Mouse (Mus musculus) heart, adult 18-20 months (tissue): ENCODE measurements around the gene Gm12789. TPM values are rescaled to one million over a fixed set of nuclear protein-coding genes. Genes with fewer than 3 reads are reported as not detected.
"Not testable (repeated sequence)": the region's sequence is repeated elsewhere in the genome, so short reads cannot be mapped to it uniquely, and the experiment has no call there.

ENCODE experiments used
- DNase-seq, 2 experiments: peaks; one replicate each; pipeline ENCODE4 v3.0.0; 2021 to 2022; ENCODE audit warnings: mixed read lengths in 1 of 2
- long read RNA-seq, 2 experiments: library from polyadenylated mRNA; stranded (forward); transcript quantifications; one replicate each; pipeline ENCODE4 v2.0.0; 2021
- total RNA-seq, 2 experiments: library from RNA; stranded (reverse); gene quantifications; 2 replicates each; pipeline ENCODE4 v1.2.3; 2021

The Gm12789 gene
- not detected for total RNA-seq
- long read RNA-seq, experiment 1, result 0 reads
- long read RNA-seq, experiment 2, result 0 reads

DNA sequence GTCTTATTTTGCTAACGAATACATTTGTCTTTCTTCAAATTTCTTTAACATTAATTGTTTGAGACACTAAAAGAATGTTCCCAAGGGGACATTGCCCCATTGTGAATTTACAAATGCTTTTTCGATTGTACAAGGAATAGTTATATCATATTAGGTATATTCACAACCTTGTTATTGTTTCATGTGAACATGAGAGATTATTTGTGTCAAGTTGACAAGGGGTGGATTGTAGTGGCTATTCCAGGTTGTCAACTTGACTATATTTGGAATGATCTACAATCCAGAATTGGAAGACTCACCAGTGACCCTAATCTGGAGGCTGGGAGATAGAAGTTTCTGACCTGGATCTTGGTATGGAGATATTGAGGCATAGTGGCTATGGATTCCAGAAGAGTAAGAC, at the start of gene Gm12789:
Gm12789 (plus strand) TSS at position 301 of the 400 bp plus-strand sequence.
- DNase-seq, result not testable (repeated sequence)

DNA sequence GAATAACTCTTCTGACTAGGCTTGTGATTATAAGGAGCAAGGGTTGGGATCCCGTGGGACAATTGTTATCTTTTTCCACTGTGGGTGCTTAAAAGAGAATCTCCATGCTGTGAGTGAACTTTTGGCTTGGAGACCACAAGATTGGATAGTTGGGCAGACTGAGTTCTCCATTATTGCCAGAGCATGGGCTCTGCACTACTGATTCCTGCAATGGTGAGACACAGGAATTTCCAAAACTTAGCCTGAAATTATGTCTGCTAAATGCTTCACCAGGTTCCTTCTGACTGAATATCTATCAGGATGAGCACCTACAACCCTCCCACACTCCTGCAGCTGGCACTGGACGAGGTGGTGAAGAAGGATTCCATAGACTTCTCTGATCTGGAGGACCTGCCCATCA, 46.3 kb upstream of the Gm12789 start, which contains the start of gene Gm12794:
Gm12794 (plus strand) TSS at position 301 of the 400 bp plus-strand sequence.
- not testable (repeated sequence) for DNase-seq

DNA sequence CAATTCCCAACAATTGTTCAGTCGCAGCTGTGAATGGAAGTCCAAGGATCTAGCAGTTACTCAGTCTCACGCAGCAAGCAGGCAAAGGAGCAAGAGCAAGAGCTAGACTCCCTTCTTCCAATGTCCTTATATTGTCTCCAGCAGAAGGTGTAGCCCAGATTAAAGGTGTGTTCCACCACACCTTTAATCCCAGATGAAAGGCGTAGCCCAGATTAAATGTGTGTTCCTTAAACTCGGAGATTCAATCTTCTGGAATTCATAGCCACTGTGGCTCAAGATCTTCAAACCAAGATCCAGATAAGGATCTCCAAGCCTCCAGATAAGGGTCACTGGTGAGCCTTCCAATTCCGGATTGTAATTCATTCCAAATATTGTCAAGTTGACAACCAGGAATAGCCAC, 5.5 kb upstream of the Gm12789 start, which contains the start of gene Gm12790:
Gm12790 (minus strand) TSS at position 101 of the 400 bp plus-strand sequence.
- DNase-seq, result not testable (repeated sequence)

DNA sequence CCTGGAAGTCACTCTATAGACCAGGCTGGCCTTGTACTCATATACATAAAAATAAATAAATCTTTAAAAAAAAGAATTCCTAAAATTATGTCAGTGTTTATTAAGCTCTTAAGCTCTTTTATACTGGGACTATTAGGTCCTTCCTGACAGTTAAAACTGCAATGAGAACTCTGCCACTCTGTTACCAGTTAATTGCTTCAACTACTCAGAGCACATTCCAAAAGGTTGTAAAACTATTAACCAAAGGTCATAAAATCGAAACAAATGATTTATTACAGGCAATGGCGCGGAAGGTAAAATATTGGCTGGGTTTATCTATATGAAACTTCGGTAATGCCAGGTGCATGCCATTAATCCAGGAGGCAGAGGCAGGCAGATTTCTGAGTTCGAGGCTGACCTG, 748 bp upstream of the Gm12789 start:
- no peak for DNase-seq

DNA sequence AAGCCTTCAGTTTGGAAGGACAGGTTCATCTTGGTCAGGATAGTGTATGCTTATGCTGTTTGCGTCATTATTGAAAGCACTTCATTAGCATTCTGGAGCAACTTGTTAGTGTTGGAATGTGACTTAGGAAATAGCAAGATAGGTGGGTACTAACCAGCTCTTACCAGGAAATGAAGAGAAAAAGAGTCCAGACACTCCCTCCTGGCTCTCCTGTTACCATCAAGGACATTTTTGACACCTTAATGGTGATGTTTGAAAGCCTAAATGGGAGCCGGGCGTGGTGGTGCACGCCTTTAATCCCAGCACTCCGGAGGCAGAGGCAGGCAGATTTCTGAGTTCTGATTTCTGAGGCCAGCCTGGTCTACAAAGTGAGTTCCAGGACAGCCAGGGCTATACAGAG, 11.0 kb downstream of the Gm12789 start:
- DNase-seq, result no peak

DNA sequence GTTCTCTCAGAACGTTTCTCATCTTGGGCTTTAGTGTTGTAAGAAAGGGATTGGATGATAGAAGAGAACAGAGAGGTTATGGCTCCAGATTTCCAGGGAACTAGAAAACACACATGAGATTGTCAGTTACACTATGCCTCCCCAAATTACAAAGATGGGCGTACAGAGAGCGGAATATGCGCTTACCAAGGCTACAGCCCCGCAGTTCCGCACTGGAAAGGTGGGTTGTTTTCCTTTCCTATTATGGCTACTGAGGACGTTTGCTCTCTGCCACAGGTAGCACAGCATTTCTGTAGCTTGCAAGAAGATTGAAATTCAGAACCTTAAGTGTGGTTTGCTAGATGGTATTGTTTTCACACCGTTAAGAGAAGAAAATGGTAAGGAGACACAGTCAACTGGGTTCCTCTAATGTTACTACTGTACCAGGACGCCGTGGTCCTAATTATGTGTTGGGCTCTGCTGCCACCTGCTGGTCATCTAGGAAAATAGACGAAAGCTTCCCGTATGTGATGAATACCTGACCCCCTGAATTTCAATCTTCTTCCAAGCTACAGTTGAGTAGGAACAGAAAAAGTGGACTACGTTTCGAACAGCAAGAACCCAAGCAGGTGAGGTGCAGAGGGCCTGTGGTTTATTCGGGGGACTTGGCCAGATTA, 12.0 kb downstream of the Gm12789 start:
- DNase-seq, result peak; percentile 54 to 87

DNA sequence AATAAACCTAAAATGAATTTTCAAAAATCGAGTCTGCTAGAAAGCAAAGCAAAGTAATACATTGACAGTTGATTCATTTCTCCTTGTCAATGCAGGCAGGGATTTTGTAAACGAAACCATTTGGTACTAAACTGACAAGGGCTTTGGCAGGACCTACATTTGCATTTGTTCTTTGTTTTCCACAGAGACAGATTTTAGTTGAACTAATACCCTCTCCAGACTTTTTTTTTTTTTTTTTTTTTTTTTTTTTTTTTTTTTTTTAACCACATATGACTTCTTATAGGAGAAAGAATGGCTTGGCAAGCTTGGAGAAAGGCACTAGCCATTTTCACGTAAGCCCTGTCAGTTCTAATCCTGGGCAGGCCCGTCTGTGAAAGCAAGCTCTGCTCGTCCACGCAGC, 40.2 kb downstream of the Gm12789 start:
- no peak for DNase-seq

Other genes with a start within 250 kb of the Gm12789 start
- not detected for gene B020004J07Rik, start 142.6 kb upstream of the Gm12789 start, total RNA-seq
- gene C130073F10Rik, start 92.8 kb upstream of the Gm12789 start, total RNA-seq, result not detected
- gene Gm12800, start 77.5 kb upstream of the Gm12789 start, total RNA-seq, result not detected
- not detected for gene Gm12794, start 46.2 kb upstream of the Gm12789 start, total RNA-seq
- not detected for gene Gm12790, start 5.6 kb upstream of the Gm12789 start, total RNA-seq
- 10 to 100 TPM; 20.5 to 23.0 TPM for gene Pde4b, start 100.9 kb downstream of the Gm12789 start, total RNA-seq